Mouse (Mus musculus): ENCODE measurements around the gene Edc4.

Edc4 gene

DNA sequence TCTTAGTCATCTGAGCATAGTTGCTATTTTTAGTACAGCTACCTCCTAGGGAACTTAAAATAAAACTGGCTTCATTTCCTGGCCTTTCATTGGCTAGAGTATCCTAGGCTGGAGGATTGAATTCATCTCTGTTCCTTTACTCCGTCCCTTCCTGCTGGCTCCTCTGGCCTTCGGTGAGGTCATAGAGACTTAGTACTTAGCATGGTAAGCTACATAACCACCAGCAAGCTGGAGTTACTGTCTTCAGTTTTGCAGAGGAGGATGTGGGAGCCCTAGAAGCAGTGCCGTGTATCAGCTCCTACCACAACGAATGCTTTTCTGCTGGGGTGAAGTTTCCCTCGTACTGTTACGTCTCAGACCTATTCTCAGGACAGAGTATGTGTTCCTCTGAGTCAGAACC lies 6.4 kb upstream of the Edc4 start:
- no peak for DNase-seq (ENCODE audit: low read depth)

GRCm38 (mm10) chr8:105889756-105890465 lies 9.2 kb downstream of the Edc4 start:
- no peak for DNase-seq (ENCODE audit: low read depth)

DNA sequence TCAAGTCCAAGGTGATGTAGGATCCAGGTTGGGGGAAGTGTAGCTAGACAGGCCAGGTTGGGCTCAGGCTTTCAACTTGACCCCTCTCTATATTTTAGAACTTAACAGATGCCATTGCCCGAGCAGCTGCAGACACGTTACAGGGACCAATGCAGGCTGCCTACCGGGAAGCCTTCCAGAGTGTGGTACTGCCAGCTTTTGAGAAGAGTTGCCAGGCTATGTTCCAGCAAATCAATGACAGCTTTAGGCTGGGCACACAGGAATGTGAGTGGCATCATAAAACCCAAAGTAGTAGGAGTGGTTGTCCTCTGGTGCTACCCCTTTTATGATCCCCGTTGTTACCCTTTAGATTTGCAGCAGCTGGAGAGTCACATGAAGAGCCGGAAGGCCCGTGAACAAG lies 10.2 kb downstream of the Edc4 start:
- no peak for DNase-seq (ENCODE audit: low read depth)

- DNase-seq (ENCODE audit: low read depth) = no peak
These were observed 11.8 kb downstream of the Edc4 start for GRCm38 (mm10) chr8:105892432-105892831.

GRCm38 (mm10) chr8:105893339-105893738 lies 12.7 kb downstream of the Edc4 start, which contains the start of gene Nrn1l:
Gene Nrn1l (plus strand): TSS chr8:105893567.
- DNase-seq (ENCODE audit: low read depth) = no peak

- DNase-seq (ENCODE audit: low read depth) = no peak
These were observed 17.3 kb downstream of the Edc4 start for GRCm38 (mm10) chr8:105897801-105898480.

GRCm38 (mm10) chr8:105900180-105900940 lies 19.7 kb downstream of the Edc4 start, which contains the start of gene Pskh1:
Gene Pskh1 (plus strand): TSS chr8:105900441.
- DNase-seq (ENCODE audit: low read depth) = peak; percentile 90

GRCm38 (mm10) chr8:105900941-105901616 lies 20.4 kb downstream of the Edc4 start:
- peak; percentile 54 for DNase-seq (ENCODE audit: low read depth)

- DNase-seq (ENCODE audit: low read depth) = no peak
These were observed 38.7 kb downstream of the Edc4 start for GRCm38 (mm10) chr8:105919390-105919789.

DNA sequence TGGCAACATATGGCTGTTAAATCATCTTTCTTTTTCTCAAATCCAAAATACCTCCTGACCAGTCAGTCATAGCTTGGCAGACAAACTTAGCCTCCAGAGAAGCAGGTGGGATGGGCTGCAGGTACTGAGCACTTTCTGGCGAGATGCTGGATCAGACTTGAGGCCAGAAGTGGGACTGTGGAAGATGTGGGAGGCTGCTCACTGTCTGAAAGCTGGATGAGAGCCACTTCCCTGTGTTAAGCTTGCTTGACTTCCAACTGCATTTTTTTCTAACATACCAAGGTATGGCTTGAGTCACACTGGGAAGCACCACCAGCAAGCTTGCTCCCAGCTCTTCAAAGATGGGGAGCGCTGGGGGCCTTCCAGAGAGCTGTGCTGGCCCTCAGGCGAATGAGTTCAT lies 44.4 kb downstream of the Edc4 start:
- no peak for DNase-seq (ENCODE audit: low read depth)

DNA sequence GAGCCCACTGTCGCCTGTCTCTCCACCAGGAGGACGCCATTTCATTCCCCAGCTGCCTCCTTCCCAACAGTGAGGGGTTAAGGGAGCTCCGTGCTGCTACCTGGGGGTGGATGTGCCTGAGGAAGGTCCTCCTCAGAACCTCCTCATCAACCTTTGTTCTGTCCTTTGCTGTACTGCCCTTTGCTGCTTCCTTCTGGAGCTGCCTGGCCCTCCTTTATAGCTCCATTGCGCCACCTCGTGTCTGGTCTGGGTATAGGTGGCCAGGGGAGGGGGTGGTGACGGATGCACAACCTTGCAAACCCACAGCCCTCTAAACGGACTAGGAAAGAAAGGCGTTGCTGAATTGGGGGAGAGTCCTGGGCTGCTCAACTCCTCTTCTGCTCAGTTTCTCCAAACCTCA lies 49.9 kb downstream of the Edc4 start:
- peak; percentile 67 for DNase-seq (ENCODE audit: low read depth)

DNA sequence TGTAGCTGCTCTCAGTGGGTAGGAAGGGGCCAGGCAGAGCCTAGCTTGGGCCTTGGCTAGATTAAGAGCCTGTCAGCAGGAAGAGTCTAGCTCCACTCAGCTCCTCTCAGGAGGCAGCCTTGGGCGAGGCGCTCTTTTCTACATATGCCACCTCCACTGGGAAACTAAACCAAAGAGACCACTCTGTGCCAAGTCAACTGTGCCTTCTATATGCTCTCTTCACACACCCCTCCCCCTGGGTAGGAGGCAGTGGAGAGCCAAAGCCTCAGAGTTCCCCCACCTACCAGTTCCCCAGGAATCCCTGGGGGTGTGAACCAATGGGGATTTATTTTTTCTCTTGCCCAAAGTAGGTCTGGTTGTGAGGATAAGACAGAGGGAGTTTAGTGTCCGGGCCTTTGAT lies 50.6 kb downstream of the Edc4 start:
- no peak for DNase-seq (ENCODE audit: low read depth)

DNA sequence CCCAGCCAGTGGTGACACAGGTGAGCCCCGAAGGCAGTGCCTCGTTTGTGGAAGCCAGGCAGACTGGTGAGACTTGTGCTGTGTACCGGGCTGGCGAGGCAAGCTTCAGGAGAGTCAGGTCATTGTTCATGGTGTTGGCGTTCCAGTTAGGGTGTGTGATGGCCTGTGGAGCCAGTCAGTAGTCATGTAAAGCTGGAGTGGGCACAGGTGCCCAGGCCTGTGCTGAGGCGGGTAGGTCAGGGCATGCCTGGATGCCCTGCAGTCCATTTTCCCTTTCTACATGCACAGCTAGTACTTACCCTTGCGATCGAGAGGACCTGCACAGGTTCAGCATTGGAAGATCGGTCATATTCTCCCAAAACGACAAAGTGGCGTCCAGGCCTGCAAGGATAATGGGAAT lies 51.8 kb downstream of the Edc4 start:
- DNase-seq (ENCODE audit: low read depth) = no peak

DNA sequence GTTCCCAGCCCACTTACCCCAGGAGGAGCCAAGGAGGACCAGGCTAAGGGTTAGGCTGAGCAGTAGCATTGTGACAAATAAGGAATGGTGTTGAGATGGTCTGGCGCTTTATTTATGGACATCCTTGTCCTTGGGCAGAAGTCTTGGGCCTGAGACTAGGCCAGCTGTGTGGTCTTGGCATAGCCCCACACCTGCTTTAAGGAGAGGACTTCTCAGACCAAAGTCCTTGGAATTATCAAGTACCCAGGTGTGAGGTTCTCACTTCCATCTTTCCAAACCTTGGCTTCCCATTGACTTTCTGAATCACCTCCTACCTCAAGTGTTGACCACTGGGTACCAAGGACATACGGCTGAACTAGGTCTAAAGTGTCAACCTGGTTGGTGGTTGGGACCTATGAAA lies 53.1 kb downstream of the Edc4 start, which contains the start of gene Ctrl:
TSS of gene Ctrl (minus strand) at position 101 of the 400 bp plus-strand sequence.
- no peak for DNase-seq (ENCODE audit: low read depth)

GRCm38 (mm10) chr8:105935105-105935504 lies 54.4 kb downstream of the Edc4 start:
- peak; percentile 20 for DNase-seq (ENCODE audit: low read depth)

- peak; percentile 15 for DNase-seq (ENCODE audit: low read depth)
These were observed 55.4 kb downstream of the Edc4 start for GRCm38 (mm10) chr8:105935863-105936603.

- peak; percentile 75 for DNase-seq (ENCODE audit: low read depth)
These were observed 56.3 kb downstream of the Edc4 start for GRCm38 (mm10) chr8:105936866-105937475.

- peak; percentile 44 for DNase-seq (ENCODE audit: low read depth)
These were observed 57.0 kb downstream of the Edc4 start for GRCm38 (mm10) chr8:105937496-105938305.

DNA sequence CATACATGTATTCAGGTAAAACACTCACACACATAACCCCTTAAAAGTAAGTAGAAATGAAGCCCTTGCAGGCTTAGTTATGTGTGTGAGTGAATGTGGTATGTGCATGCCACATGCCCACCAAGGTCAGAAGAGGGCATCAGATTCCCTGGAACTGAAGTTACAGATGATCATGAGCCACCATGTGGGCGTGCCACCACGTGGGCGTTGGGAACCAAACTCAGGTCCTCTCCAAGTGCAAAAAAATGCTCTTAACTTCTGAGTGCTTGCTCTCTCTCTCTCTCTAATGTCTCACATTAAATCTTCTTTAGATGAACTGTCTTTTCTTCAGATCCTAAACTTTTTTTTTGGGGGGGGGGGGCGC lies 57.6 kb downstream of the Edc4 start, which contains the start of gene Psmb10:
TSS of gene Psmb10 (minus strand) at position 139 of the 364 bp plus-strand sequence.
- peak; percentile 67 for DNase-seq (ENCODE audit: low read depth)

GRCm38 (mm10) chr8:105942026-105942425 lies 61.3 kb downstream of the Edc4 start:
- no peak for DNase-seq (ENCODE audit: low read depth)

Measured in c-Kit-positive CD71-positive TER-119-negative erythroid progenitor cells, embryonic 14.5 days (primary cell).